Mouse (Mus musculus) cerebellum, adult 2 months (tissue): ENCODE results near the gene Ncln.

Source experiments
- CTCF ChIP-seq: fragments of 200-500 bp; IDR thresholded peaks from 2 replicates; pipeline ENCODE4 v1.5.1; 2011; ENCODE audit warnings: low read depth, mild to moderate bottlenecking, control low read depth, low read length, moderate library complexity, borderline replicate concordance; ENCODE audit not compliant: insufficient read depth
- POLR2A ChIP-seq: fragments of 200-500 bp; IDR thresholded peaks from 2 replicates; pipeline ENCODE4 v1.6.1; 2011; ENCODE audit warnings: low read length, control low read depth, borderline replicate concordance; ENCODE audit not compliant: insufficient read depth

GRCm38 (mm10) chr10:81542727-81543460 is 46.7 kb upstream of the Ncln start:
- no peak for TF ChIP-seq CTCF
- no peak for TF ChIP-seq POLR2A
